Mouse (Mus musculus): ENCODE measurements at regions not wholly inside any gene's neighbourhood (a gene's known extent, or its start where the extent isn't known, plus 50 kb on each side); places are given as distances from the start of the nearest gene placed in this dataset.

- intact Hi-C loops (cut with DNase I) = no loop called here
Observed at GRCm38 (mm10) chr8:89284871-89285564, 241.1 kb upstream of the Sall1 start.

- intact Hi-C loops (cut with DNase I) = no loop called here
Observed at GRCm38 (mm10) chr8:89283105-89284096, 239.4 kb upstream of the Sall1 start.

DNA sequence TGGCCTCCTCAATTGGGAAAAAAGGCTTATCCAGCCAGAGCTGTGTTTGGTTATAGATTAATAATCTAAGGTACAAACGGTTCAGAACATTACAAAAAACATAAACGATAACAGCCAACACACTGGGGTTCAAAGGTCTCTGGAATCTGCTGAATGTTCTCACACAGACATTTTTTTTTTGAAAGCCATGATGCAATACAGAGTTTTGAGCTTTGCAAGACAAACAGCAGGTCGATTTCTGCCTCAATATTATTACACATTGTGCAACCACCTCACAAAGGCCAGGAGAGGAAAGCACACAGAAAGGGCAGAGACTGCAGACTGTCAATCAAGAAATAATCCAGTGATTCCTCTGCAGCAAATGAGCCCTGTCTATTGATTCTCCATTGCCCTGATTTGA lies 235.9 kb upstream of the Sall1 start:
- intact Hi-C loops (cut with DNase I) = no loop called here

DNA sequence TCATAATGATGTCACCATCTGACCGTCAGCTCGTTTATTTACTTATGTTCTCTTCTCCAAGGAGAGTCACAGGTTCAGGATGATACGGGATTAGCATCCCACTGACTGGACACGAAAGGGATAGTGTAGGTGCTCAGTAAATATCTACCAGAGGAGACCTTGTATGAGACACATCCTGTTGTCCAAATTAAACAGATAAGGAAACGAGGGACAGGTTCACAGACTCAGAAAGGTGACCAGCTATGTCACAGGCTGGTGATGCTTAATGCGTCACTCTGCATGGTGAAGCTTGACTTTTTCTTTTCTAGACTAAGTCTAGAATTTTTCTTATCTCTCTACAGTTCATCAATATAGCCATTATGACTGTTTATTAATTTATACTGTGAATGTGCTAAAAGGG lies 235.2 kb upstream of the Sall1 start:
- intact Hi-C loops (cut with DNase I) = no loop called here

- intact Hi-C loops (cut with DNase I) = no loop called here
Observed at GRCm38 (mm10) chr8:89273276-89273675, 229.3 kb upstream of the Sall1 start.

DNA sequence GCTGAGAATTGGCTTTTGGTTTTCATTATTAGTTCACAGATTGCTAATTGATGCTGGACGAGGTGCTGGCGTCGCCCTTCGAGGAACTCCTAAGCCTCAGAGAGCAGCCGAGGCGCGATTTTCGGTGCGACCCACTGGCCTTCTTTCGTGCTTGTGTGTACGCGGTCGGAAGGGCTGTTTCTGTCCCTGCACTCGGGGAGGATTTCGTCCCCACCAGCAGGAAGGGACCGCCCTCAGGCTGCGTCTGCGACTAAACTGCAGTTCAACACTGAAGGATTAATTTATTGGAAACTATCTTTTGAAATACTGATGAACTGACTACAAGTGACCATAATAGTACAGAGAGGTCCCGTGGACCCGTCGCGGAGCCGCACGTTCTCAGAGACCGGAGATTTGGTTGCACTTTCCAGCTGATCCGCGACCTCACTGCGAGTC lies 228.4 kb upstream of the Sall1 start:
- intact Hi-C loops (cut with DNase I) = no loop called here

GRCm38 (mm10) chr8:89271381-89272355 lies 227.7 kb upstream of the Sall1 start:
- intact Hi-C loops (cut with DNase I) = no loop called here

DNA sequence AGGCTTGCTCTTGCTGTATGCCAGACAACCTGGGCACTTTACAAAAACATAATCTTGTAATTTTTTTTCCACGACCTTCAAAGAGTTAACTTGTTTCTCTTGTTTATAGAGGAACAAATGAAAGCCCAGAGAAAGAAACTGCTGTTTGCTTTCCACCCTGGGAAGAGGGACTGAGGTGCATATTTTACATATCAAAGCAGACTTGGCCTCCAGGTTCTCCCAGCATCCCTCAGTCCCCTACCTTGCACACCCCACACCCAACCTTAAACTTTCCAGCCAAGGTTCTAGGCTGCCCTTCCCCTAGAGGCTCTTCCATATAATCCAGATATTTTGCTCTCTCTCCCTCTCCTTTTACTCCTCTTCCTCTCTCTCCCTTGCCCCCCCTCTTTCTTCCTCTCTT lies 226.0 kb upstream of the Sall1 start:
- intact Hi-C loops (cut with DNase I) = no loop called here

DNA sequence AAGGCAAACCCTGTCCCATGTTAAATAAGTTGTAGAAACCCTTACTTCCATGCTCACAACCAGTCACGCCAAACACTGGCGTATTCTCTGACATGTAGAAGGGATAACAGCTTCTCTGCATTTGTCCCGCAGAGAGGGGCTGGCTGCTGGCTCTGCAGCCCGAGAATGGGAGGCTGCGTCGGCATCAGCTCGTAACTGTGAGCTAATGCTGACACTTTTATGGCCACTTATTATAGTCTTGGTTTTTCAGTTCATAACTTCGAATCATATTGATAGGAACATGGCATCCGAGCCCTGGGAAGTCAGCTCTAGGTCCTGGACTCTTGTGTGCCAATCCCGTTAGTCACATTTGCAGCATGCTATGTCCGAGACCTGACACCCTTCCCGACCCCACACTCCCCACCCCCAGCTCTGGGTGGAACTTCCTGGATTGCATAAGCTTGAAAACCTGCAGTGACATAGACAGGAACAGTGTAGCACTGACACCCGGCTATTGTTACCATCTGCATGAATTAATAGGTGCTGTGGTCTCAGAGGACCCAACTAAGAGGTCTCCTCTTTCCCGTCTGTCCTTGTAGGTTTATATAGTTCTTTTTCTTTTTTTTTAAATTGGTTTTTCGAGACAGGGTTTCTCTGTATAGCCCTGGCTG lies 217.3 kb upstream of the Sall1 start:
- intact Hi-C loops (cut with DNase I) = no loop called here

- intact Hi-C loops (cut with DNase I) = no loop called here
Observed at GRCm38 (mm10) chr8:89259881-89260280, 215.9 kb upstream of the Sall1 start.

DNA sequence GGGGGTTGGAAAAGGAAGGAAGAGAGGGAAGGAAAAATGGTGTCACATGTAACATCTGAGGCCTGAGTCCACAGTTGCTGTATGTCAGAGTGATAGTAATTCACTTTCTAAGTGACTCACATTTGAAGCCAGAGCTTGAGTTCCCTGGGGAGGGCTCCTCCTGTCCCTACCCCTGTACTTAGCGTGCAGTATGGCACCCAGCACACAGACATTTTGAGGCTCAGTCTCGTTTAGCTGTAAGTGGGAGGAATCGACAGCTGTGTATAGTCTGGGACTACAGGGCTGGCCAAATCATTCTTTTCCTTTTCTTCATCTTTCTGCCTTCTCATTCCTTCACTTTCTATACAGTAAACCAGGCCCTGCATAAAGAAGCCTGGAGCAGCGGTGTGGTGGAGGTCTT lies 202.4 kb upstream of the Sall1 start:
- intact Hi-C loops (cut with DNase I) = no loop called here

DNA sequence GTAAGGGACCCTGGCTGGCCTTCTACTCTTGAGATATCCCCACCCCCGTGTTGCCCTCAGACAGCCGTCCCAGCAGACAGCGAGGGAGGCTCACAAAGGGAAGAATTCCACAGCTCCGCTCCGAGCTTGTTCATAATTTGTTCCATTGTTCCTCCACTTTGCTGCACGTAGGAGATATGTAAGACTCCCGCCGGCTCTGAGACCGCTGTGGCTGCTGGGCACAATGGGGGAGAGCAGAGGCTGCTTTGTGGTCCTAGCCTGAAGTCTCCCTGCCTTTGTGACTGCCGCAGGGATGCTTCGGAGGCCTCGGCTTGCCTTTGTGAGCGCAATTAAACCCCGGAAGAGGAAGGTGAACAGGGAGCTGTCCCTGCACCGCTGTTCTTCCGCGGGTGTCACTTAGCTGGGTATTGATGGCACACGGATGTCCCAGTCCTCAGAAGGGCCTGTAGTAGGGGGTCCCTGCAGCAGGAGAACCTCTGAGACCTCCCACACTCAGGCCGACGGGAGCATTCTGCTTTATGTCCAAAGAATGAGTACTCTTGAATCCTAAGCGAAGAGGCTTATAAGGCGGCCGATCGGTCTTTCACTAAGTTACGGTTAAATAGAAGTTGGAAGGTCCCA lies 201.3 kb upstream of the Sall1 start:
- intact Hi-C loops (cut with DNase I) = no loop called here

DNA sequence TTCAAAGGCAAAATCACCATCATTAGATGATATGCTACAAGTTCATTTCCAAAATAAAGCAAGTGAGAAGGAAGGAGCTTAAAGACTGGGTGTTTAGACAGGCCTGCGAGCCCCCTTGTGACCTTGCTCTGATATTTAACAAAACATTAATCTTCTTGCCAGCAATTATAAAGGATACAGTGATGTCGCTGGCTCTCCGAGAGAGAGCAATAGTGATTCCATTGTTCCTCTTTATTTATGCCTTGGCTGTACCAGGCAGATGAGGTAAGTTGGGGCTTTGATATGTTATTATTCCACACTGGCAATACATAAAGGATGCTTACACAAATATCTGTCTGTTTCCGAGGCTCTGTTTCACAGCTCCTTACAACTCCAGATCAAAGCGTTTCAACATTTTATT lies 197.7 kb upstream of the Sall1 start:
- intact Hi-C loops (cut with DNase I) = no loop called here

- intact Hi-C loops (cut with DNase I) = no loop called here
Observed at GRCm38 (mm10) chr8:89239626-89240025, 195.7 kb upstream of the Sall1 start.

DNA sequence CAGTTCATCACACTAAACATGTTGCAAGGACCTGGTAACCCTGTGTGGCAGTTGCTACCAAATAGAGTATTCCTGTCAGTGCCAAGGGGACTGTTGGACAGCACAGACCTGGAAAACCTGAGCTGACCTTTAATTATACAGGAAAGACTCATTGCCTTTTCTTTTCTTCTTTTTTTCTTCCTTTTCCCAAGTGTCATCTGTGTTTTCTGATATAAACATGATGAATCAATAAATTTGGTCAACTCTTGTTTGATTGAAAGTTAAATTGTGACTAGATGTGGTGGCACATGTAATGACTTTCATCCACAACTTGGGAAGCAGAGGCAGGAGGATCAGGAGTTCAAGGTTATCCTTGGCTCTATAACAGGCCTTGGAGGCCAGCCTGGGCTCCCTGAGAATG lies 190.1 kb upstream of the Sall1 start:
- intact Hi-C loops (cut with DNase I) = no loop called here

GRCm38 (mm10) chr8:89232318-89232717 lies 188.4 kb upstream of the Sall1 start:
- intact Hi-C loops (cut with DNase I) = no loop called here

DNA sequence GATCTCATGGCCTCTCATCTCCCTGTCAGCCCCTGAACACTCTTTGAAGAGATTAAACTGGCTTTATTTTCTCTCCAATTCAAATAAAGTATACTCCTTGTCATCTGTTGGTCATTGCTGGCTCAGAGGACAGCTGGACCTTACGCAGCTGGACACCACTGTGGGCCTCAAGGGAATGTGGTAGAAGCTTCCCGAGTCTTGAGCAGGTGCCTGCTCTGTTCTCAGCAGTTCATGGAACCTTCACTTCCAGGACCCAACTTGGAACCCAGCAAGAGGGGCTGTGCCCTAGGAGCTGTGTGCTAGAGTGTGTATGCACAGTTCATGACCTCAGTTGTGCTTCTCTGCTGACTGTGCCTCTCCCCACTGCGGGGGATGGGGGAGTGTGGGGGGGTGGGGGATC lies 185.2 kb upstream of the Sall1 start:
- intact Hi-C loops (cut with DNase I) = no loop called here

GRCm38 (mm10) chr8:89220870-89221269 lies 176.9 kb upstream of the Sall1 start:
- intact Hi-C loops (cut with DNase I) = no loop called here

GRCm38 (mm10) chr8:89220381-89220780 lies 176.4 kb upstream of the Sall1 start:
- intact Hi-C loops (cut with DNase I) = no loop called here

- intact Hi-C loops (cut with DNase I) = no loop called here
Observed at GRCm38 (mm10) chr8:89219156-89219555, 175.2 kb upstream of the Sall1 start.

All from adrenal gland (tissue).